Mouse (Mus musculus) ES-CJ7 (cell line): ENCODE measurements around the gene Ell2.
A peak's percentile ranks its signal among the peaks of the same experiment; 100 is the strongest.

ENCODE experiments used
- DNase-seq: peaks from one replicate; pipeline ENCODE4 v3.0.0; 2011; ENCODE audit warnings: low read depth, low spot score

The Ell2 gene

GRCm38 (mm10) chr13:75766967-75767366, 60.4 kb downstream of the Ell2 start:
- DNase-seq = no peak

DNA sequence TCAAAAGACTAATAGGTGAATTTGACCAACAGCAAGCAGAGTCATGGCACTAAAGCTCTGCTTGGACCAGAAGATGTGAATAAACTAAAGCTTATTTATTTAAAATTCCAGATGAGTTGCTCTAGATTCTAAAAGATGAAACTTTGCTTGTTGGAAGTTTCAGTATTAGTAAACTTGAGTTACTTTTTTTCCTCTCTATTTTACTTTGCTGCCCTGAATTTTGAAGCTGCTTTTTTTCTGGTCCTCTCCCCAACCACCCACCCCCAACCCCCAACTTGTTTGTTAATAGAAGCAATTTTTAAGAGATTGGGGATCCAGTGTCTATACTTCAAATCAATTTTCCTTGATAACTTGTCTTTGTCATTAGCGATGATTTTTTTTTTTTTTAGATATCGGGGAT, 64.2 kb downstream of the Ell2 start:
- no peak for DNase-seq

- no peak for DNase-seq
These were observed 64.8 kb downstream of the Ell2 start for GRCm38 (mm10) chr13:75771404-75771803.

- DNase-seq = no peak
These were observed 65.6 kb downstream of the Ell2 start for GRCm38 (mm10) chr13:75771984-75772730.

GRCm38 (mm10) chr13:75775961-75776360, 69.4 kb downstream of the Ell2 start:
- no peak for DNase-seq

DNA sequence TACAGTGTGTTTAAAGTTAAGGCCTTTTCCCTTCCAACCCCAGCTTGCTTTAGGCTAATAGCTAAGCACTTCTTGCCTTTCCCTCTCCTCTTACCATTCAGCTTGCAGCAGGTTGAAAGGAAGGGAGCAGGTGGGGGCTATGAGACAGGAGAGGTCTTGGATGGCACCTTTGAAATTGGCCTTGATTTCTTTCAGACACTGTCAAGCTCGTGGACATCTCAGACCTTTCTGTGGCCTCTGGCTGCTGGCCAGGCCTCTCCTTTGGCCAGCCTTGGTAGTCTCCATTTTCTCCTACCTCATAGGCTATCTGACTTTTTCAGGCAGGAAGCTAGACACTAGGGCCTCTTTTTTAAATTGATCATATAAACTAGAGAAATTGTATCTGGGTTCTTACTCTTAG, 70.1 kb downstream of the Ell2 start:
- no peak for DNase-seq

DNA sequence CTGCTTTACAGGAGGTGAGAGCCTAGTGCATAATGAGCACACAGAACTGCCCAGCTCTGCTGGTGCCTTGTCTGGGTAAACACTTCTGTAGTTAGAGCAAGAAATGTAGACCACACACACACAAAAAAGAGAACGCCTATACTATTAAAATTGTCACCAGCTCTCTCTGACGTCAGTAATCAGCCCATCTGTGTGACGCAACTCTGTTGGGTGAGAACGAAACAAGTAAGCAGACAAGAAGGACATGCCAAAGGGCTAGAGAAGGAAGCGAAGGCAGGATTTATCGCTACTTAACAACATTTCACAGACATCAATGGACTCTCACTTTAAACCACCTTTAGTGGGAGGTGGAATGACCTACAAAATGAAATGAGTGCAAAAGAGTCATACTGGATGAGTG, 71.6 kb downstream of the Ell2 start:
- DNase-seq = no peak

GRCm38 (mm10) chr13:75779169-75779568, 72.6 kb downstream of the Ell2 start:
- no peak for DNase-seq

DNA sequence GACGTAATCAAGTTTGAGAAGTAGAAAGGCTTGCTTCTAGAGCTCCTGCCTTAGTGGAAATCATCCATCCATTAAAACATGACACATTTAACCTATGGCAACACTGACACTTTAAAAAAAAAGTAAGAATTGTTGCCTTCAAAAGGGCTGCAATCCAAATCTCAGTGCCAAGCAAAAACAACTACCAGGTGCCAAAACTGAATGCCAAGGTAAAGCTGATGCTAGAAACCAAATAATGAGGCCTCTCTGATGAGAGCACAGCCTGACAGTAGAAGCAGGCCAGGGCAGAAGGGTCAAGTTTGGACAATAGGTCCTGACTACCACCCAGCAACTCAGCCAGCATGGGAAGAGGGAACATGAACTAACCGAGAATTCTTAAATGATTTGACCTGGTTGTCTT, 73.5 kb downstream of the Ell2 start:
- DNase-seq = no peak

- DNase-seq = no peak
These were observed 79.2 kb downstream of the Ell2 start for GRCm38 (mm10) chr13:75785726-75786125.

- DNase-seq = no peak
These were observed 79.7 kb downstream of the Ell2 start for GRCm38 (mm10) chr13:75786264-75786663.

DNA sequence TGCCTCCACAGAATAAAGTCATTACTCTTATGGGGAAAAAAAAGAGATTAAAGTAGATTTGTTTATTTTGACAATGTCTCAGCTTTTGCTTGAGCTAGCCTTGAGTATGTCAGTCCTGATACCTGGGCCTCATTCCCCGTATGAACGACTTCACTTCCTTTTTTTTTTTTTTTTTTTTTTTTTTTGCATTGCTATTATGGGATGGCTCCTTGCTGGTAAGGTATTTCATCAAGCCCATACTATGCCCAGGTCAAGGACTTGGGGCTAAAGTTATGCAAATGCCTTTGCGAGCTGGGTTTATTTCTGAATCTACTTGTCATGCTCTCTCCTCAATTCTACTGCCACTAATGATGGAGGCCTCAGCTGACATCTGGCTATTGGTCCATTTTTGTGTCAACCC, 80.8 kb downstream of the Ell2 start:
- no peak for DNase-seq

DNA sequence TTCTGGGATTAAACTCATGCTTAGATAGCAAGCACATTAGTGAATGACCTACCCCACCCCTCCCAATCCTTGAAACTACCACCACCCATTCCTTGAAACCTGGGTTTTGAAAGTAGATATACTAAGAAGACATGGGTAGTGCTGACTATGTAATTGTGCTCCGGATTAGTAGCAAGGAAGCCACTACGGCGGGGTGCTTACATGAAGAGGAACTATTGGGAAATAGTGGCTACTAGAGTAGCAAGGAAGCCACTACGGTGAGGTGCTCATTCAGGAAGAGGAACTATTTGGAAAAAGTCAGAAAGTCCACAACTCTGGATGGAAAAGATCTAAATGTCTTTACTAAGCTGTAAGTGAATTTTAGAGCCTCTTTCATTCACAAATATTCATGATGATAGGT, 81.6 kb downstream of the Ell2 start:
- DNase-seq = no peak

DNA sequence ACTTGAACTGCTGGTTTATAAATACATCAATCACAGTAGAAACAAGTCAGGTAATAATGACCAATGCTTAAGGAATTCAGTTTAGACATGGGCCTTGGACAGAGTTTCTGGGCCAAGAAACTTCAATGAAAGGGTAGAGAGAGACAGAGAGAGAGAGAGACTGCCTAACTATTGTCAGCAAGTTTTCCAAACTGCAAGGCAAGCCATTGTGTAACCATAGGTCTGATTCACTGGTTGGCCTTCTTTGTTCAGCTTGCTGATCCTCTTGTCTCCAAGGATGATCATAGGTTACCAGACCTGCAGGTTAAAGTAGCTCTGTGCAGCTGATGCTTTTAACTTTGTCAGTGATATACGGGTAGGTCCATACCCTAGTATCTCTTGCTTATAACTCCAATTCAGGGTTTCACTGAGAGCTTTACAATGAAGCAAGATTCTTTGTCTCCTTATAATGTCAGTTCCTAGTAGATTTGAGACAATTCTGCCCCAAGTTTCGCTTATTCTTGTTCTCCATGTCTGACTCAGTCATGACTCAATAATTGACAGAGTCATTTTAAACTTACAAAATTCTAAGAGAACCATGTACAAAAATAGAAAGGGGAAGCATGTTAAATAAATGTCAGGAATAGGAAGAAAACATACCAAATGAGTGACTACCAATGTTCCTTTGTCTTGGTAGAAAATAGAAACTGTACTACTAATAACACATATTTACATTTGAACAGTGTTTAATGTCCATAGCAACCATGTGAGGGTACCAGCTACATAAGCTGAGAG, 82.7 kb downstream of the Ell2 start:
- DNase-seq = no peak

DNA sequence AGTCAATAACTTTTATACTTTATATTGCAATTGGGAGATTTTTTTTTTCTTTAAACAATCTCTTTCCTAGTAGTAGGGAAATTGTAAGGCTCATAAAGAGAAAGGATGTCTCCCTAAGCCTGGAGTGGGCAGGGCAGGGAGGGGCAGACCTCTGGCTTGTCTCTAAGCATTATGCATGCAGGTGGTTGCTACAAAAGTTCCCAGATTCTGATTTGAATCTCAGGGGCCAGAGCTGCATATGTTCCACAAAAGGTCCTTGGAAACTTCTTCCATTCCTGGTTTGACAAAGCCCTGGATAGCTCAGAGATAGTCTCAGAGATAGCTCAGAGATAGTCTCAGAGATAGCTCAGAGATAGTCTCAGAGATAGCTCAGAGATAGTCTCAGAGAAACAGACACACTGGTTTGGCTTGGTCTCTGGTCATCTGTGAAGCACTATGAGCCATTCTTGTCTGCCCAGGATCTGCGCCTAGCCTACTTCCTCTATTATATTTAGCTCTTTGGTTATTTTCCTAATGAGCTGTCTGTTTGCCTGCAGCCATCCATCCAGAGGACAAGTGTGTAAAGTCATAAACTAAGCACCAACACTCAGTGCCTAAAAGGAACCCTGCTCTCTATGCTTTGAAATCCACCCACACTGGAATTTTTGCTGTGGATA, 84.1 kb downstream of the Ell2 start:
- DNase-seq = no peak

- peak; percentile 50 for DNase-seq
These were observed 87.5 kb downstream of the Ell2 start for GRCm38 (mm10) chr13:75793863-75794629.

- peak; percentile 93 for DNase-seq
These were observed 91.0 kb downstream of the Ell2 start for GRCm38 (mm10) chr13:75797369-75798141.

GRCm38 (mm10) chr13:75798413-75799302, 92.1 kb downstream of the Ell2 start:
- peak; percentile 29 for DNase-seq

GRCm38 (mm10) chr13:75799421-75799820, 92.9 kb downstream of the Ell2 start:
- DNase-seq = no peak

GRCm38 (mm10) chr13:75807969-75808368, 101.4 kb downstream of the Ell2 start:
- DNase-seq = no peak
